Mouse (Mus musculus): ENCODE results near the gene Sik3. TPM values are rescaled to one million over a fixed set of nuclear protein-coding genes. Genes with fewer than 3 reads are reported as not detected.

Gene Sik3
- total and polyA plus RNA-seq, 2 experiments, result 14.1 to 16.5 TPM

DNA sequence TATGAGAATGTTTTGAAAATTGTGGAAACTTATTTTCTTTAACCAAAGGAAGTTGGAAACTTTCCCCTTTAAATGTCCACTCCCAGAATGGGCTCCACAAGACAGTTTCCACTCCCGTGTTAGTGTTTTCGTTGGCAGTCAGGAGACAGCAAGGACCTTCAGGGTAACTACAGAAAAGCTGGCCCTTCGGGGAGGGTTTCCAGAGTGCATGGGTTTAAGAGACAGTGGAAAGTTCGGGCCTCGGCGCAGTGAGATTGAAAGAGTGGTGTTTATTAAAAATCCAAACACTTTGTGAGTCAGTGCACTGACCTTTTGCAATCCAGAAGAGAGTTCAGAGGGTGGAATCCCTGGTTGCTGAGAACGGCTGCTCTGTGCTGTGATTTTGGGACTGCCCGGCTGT lies 150.8 kb downstream of the Sik3 start:
- H3K4me3 ChIP-seq (ENCODE audit: insufficient read depth, low read depth, low read length), result no peak overlapping the region
- peak; percentile 77 for DNase-seq (ENCODE audit: extremely low read depth, low read depth, low spot score)
- H3K27ac ChIP-seq (replicated peaks; ENCODE audit: insufficient read depth, low read depth, low read length), result peak overlapping the region; percentile 53
- no peak for TF ChIP-seq POLR2A (IDR thresholded peaks at IDR 0.05; ENCODE audit: extremely low read depth, insufficient read depth, low read length)
- TF ChIP-seq CTCF (IDR thresholded peaks at IDR 0.05; ENCODE audit: low read depth, low read length), result no peak
- H3K27me3 ChIP-seq (ENCODE audit: control insufficient read depth, insufficient read depth, low read length), result no peaks in the 10 kb centered on the region
- no peak overlapping the region for H3K9ac ChIP-seq (ENCODE audit: low read depth, low read length)
- peaks cover 3% of the 10 kb centered on the region for H3K4me1 ChIP-seq (ENCODE audit: control insufficient read depth, insufficient read depth, low read length)
- H3K36me3 ChIP-seq (ENCODE audit: control insufficient read depth, insufficient read depth, low read length), result no peaks in the 10 kb centered on the region; the same call in 1 of the 2 replicates
- 19% methylated on average over 8 of the region's 8 CpGs for WGBS
- peaks cover 2% of the 10 kb centered on the region; the same call in 1 of the 2 replicates for H3K79me2 ChIP-seq (ENCODE audit: control insufficient read depth, insufficient read depth, low read length)

DNA sequence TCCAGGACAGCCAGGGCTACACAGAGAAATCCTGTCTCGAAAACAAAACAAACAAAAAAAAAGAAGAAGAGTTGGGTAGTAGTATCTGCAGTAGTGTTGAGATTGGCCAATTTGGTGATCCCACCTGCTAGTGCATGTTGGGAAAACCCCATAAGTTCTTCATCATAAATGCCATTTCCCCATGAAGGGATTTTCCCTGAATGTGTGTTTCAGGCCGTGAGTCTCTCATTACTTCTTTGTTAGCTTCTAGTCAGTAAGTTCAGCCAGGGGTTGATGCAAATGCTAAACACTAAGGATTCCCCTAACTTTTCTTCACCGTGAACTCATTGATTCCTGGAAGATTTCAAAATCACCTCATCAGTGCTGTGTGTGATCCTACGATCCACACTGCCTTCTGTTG lies 156.2 kb downstream of the Sik3 start:
- Histone ChIP-seq H3K27ac (replicated peaks; ENCODE audit: insufficient read depth, low read depth, low read length) (no peak overlapping the region), H3K36me3 (ENCODE audit: control insufficient read depth, insufficient read depth, low read length) (no peaks in the 10 kb centered on the region), H3K9ac (ENCODE audit: low read depth, low read length) (no peak overlapping the region), H3K27me3 (ENCODE audit: control insufficient read depth, insufficient read depth, low read length) (no peaks in the 10 kb centered on the region), H3K4me3 (ENCODE audit: insufficient read depth, low read depth, low read length) (no peak overlapping the region), H3K79me2 (ENCODE audit: control insufficient read depth, insufficient read depth, low read length) (peaks cover 4% of the 10 kb centered on the region; the same call in 1 of the 2 replicates), H3K4me1 (ENCODE audit: control insufficient read depth, insufficient read depth, low read length) (no peaks in the 10 kb centered on the region; the same call in 1 of the 2 replicates)
- 51% methylated on average over 4 of the region's 4 CpGs for WGBS
- no peak for DNase-seq (ENCODE audit: extremely low read depth, low read depth, low spot score)
- TF ChIP-seq CTCF (IDR thresholded peaks at IDR 0.05; ENCODE audit: low read depth, low read length) (no peak), POLR2A (IDR thresholded peaks at IDR 0.05; ENCODE audit: extremely low read depth, insufficient read depth, low read length) (no peak)

DNA sequence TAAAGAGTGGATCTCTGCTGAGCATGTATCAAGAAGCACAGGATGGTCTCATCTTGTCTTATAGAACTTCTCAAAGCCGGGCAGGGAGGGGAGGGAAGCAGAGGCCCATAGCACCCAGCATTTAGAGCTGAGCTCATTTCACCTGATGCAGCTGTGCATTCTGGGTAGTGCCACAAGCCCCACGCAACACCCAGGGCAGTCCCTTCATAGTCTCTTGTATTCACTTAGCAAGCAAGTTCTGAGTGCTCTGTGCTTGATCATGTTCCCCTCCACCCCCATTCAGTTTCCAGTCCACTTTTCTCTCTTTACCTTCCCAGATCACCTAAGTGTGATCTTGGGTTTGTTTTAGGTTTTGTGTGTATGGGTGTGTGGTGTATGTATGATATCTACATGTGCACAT lies 159.6 kb downstream of the Sik3 start:
- H3K4me1 ChIP-seq (ENCODE audit: control insufficient read depth, insufficient read depth, low read length), result no peaks in the 10 kb centered on the region; the same call in 1 of the 2 replicates
- no peak overlapping the region for H3K4me3 ChIP-seq (ENCODE audit: insufficient read depth, low read depth, low read length)
- DNase-seq (ENCODE audit: extremely low read depth, low read depth, low spot score), result no peak
- WGBS, result 98% methylated on average over 2 of the region's 2 CpGs
- no peaks in the 10 kb centered on the region for H3K27me3 ChIP-seq (ENCODE audit: control insufficient read depth, insufficient read depth, low read length)
- peaks cover 7% of the 10 kb centered on the region for H3K79me2 ChIP-seq (ENCODE audit: control insufficient read depth, insufficient read depth, low read length)
- no peak overlapping the region for H3K27ac ChIP-seq (replicated peaks; ENCODE audit: insufficient read depth, low read depth, low read length)
- no peak overlapping the region for H3K9ac ChIP-seq (ENCODE audit: low read depth, low read length)
- TF ChIP-seq CTCF (IDR thresholded peaks at IDR 0.05; ENCODE audit: low read depth, low read length) (no peak), POLR2A (IDR thresholded peaks at IDR 0.05; ENCODE audit: extremely low read depth, insufficient read depth, low read length) (no peak)
- no peaks in the 10 kb centered on the region for H3K36me3 ChIP-seq (ENCODE audit: control insufficient read depth, insufficient read depth, low read length)

DNA sequence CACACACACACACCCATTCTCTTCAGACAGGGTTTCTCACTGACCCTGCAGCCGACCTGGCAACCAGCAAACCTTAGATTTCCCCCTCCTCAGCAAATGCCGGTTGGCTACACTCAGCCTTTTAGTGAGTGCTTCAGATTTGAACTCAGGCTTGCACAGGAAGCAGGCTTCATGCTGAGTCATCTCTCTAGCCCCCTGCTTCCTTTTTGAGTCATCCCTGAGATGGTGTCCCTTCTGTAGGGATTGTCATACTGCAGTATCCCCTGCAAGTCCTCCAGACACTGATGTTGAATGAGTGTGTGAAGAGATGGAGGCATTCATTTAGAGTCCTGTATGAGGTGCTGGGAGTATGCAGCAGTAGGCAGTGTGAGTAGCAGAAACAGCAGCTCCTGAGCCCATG lies 160.3 kb downstream of the Sik3 start:
- no peak for TF ChIP-seq POLR2A (IDR thresholded peaks at IDR 0.05; ENCODE audit: extremely low read depth, insufficient read depth, low read length)
- TF ChIP-seq CTCF (IDR thresholded peaks at IDR 0.05; ENCODE audit: low read depth, low read length), result no peak
- no peak for DNase-seq (ENCODE audit: extremely low read depth, low read depth, low spot score)
- Histone ChIP-seq H3K79me2 (ENCODE audit: control insufficient read depth, insufficient read depth, low read length) (peaks cover 9% of the 10 kb centered on the region), H3K9ac (ENCODE audit: low read depth, low read length) (no peak overlapping the region), H3K27ac (replicated peaks; ENCODE audit: insufficient read depth, low read depth, low read length) (no peak overlapping the region), H3K4me1 (ENCODE audit: control insufficient read depth, insufficient read depth, low read length) (no peaks in the 10 kb centered on the region; the same call in 1 of the 2 replicates), H3K27me3 (ENCODE audit: control insufficient read depth, insufficient read depth, low read length) (no peaks in the 10 kb centered on the region), H3K36me3 (ENCODE audit: control insufficient read depth, insufficient read depth, low read length) (no peaks in the 10 kb centered on the region), H3K4me3 (ENCODE audit: insufficient read depth, low read depth, low read length) (no peak overlapping the region)
- 54% methylated on average over 2 of the region's 2 CpGs for WGBS

DNA sequence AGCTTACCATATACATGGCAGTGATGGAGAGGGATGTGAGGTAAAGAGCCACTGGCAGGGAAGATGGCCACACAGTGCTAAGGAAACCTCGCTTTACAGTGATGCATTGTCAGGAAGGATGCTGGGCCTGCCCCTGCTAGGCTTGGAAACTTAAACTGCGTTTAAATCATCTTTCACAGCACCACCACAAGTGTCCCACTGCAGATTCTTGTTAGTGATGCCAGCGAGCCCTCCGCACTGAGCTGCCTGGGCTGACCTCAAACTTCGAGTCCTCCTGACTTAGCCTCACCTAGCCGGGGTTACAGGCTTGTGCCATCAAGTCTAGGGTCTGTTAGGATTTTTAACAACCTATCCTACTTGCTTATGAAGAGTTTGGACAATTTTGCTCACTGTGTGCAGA lies 161.3 kb downstream of the Sik3 start:
- peaks cover 9% of the 10 kb centered on the region for H3K79me2 ChIP-seq (ENCODE audit: control insufficient read depth, insufficient read depth, low read length)
- H3K4me1 ChIP-seq (ENCODE audit: control insufficient read depth, insufficient read depth, low read length), result no peaks in the 10 kb centered on the region; the same call in 1 of the 2 replicates
- H3K36me3 ChIP-seq (ENCODE audit: control insufficient read depth, insufficient read depth, low read length), result peaks cover 2% of the 10 kb centered on the region; the same call in 1 of the 2 replicates
- H3K4me3 ChIP-seq (ENCODE audit: insufficient read depth, low read depth, low read length), result no peak overlapping the region
- WGBS, result 93% methylated on average over 6 of the region's 6 CpGs
- H3K27ac ChIP-seq (replicated peaks; ENCODE audit: insufficient read depth, low read depth, low read length), result no peak overlapping the region
- no peak overlapping the region for H3K9ac ChIP-seq (ENCODE audit: low read depth, low read length)
- no peak for DNase-seq (ENCODE audit: extremely low read depth, low read depth, low spot score)
- no peak for TF ChIP-seq CTCF (IDR thresholded peaks at IDR 0.05; ENCODE audit: low read depth, low read length)
- no peak for TF ChIP-seq POLR2A (IDR thresholded peaks at IDR 0.05; ENCODE audit: extremely low read depth, insufficient read depth, low read length)
- no peaks in the 10 kb centered on the region for H3K27me3 ChIP-seq (ENCODE audit: control insufficient read depth, insufficient read depth, low read length)

DNA sequence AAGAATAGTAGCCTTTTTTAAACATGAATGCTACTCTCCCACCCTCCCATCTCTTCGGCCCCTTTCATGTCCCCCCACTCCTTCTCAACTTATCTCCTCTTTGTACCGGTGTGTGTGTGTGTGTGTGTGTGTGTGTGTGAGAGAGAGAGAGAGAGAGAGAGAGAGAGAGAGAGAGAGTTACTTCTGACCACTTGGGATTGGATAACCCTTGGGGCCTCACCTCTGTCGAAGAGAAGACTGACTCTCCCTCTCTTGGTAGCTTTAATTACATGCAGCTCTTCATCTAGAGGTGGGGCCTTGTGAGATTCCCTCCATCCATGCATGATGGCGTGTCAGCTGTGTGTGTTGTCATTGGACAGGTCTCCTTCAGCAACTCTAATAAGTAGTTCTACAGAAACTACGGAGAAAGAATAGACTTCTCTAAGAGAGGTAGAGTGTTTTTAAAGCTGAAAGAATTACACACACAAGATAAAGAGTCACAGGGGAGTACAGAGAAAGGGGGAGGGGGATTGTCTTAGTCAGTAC lies 162.2 kb downstream of the Sik3 start:
- Histone ChIP-seq H3K27ac (replicated peaks; ENCODE audit: insufficient read depth, low read depth, low read length) (no peak overlapping the region), H3K79me2 (ENCODE audit: control insufficient read depth, insufficient read depth, low read length) (peaks cover 9% of the 10 kb centered on the region), H3K4me1 (ENCODE audit: control insufficient read depth, insufficient read depth, low read length) (no peaks in the 10 kb centered on the region; the same call in 1 of the 2 replicates), H3K36me3 (ENCODE audit: control insufficient read depth, insufficient read depth, low read length) (peaks cover 2% of the 10 kb centered on the region; the same call in 1 of the 2 replicates), H3K4me3 (ENCODE audit: insufficient read depth, low read depth, low read length) (no peak overlapping the region), H3K27me3 (ENCODE audit: control insufficient read depth, insufficient read depth, low read length) (no peaks in the 10 kb centered on the region), H3K9ac (ENCODE audit: low read depth, low read length) (no peak overlapping the region)
- DNase-seq (ENCODE audit: extremely low read depth, low read depth, low spot score), result no peak
- 88% methylated on average over 5 of the region's 5 CpGs for WGBS
- TF ChIP-seq POLR2A (IDR thresholded peaks at IDR 0.05; ENCODE audit: extremely low read depth, insufficient read depth, low read length), result no peak
